Mouse (Mus musculus): Measurements from ENCODE around the gene Lancl2. TPM values are rescaled to one million over a fixed set of nuclear protein-coding genes. Genes with fewer than 3 reads are reported as not detected.

Gene Lancl2
- polyA plus RNA-seq, 1 experiment = 3.5 TPM

DNA sequence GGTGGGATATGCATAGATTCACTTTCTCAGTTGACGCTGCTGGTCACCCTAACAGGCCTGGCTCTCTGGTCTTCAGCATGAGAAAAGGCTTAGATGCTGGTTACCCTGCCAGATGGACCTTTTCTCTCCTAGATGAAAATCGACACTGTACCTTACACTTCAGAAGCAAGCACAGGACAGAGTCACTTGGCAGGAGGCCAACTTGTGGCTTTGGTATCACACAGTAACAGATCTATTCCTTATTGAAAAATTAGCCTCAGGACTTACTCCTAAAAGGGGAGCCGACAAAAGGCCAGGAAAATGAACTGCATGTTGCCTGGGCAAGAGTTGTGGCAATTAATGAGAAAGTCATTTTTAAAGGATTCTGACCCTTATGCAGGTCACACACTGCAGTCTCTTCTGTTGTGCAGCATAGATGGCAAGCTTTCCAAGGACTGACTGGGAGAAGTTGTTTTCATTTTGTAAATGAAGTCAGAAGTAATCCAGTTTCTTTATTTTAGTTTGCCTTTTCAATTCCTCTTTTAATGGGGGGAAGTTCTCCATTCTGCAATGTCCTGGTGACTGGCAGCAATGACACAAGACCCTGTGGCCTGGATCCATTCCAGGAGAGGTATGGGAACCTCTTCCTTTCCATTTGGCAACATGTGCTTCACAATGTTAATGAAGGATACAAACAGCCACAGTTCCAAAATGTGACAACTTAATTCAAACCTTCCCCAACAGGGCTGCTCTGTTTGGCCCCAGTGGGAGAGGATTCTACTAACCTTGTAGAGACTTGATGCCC is 62.9 kb downstream of the Lancl2 start:
- Histone ChIP-seq H3K9me3 (ENCODE audit: control insufficient read depth, low read length) (no peaks in the 10 kb centered on the region), H3K4me3 (replicated peaks) (peak overlapping the region; percentile 40), H3K27me3 (ENCODE audit: control insufficient read depth) (no peaks in the 10 kb centered on the region), H3K4me1 (ENCODE audit: control insufficient read depth) (peaks cover 100% of the 10 kb centered on the region), H3K36me3 (ENCODE audit: control insufficient read depth) (peaks cover 92% of the 10 kb centered on the region)
- TF ChIP-seq GATA1 (IDR thresholded peaks at IDR 0.05; ENCODE audit: low read length) = no peak
- no peak for TF ChIP-seq TAL1 (IDR thresholded peaks at IDR 0.05; ENCODE audit: low read length)

DNA sequence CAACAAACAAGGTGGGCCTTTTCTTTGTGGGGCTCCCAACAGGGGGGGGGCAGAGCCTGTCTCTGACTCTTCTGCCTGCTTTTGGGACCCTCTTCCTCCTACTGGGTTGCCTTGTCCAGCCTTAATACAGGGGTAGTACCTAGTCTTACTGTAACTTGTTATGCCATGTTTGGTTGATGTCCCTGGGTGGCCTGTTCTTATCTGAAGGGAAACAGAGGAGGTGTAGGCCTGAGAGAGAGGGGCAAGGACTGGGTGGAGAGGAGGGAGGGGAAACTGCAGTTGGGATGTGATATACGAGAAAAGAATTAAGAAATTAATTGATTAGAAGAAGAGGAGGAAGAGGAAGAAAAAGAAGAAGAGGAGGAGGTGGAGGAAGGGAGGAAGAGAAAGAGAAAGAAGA is 63.9 kb downstream of the Lancl2 start:
- Histone ChIP-seq H3K36me3 (ENCODE audit: control insufficient read depth) (peaks cover 92% of the 10 kb centered on the region), H3K4me1 (ENCODE audit: control insufficient read depth) (peaks cover 94% of the 10 kb centered on the region), H3K4me3 (replicated peaks) (peak overlapping the region; percentile 40), H3K27me3 (ENCODE audit: control insufficient read depth) (no peaks in the 10 kb centered on the region), H3K9me3 (ENCODE audit: control insufficient read depth, low read length) (no peaks in the 10 kb centered on the region)
- TF ChIP-seq GATA1 (IDR thresholded peaks at IDR 0.05; ENCODE audit: low read length) (peak; percentile 54; the same call in 1 of the 2 replicates), TAL1 (IDR thresholded peaks at IDR 0.05; ENCODE audit: low read length) (peak; percentile 54; the same call in 1 of the 3 replicates)

DNA sequence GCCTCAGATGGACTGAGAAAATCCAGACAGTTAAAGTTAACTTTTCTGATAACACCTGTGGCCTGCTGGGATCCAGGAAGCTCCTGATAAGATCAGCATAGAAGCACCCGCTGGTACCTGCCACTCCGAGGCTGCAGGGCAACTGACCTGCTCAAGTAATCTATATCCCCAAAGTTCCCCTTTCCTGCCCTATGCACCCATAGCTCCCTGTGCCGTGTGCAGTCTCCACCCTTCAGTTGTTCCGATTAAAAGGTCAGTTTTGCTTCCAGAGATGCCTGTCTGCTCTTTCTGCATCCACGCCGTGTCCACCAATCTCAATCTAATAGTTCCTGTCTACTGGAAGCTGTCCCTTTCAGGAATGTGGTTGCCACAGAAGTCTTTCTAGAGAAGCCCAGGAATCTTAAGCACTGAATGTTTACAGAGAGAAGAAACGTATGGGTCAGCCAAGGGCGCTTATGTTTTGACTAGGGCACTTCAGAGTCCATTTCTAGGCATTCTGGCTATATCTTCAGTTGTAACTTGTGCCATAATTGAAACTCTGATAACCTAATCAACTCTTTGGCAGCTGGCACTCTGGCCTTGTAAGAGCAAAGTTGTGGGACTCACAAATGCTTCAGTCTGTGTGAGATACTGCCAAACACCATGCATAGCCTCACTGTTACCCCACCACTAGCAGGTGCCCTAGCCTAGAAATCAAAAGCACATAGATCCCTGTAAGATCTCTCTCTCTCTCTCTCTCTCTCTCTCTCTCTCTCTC is 65.0 kb downstream of the Lancl2 start:
- H3K27me3 ChIP-seq (ENCODE audit: control insufficient read depth) = no peaks in the 10 kb centered on the region
- peaks cover 92% of the 10 kb centered on the region for H3K36me3 ChIP-seq (ENCODE audit: control insufficient read depth)
- no peaks in the 10 kb centered on the region for H3K9me3 ChIP-seq (ENCODE audit: control insufficient read depth, low read length)
- TF ChIP-seq TAL1 (IDR thresholded peaks at IDR 0.05; ENCODE audit: low read length) (peak; percentile 76), GATA1 (IDR thresholded peaks at IDR 0.05; ENCODE audit: low read length) (no peak)
- peaks cover 86% of the 10 kb centered on the region for H3K4me1 ChIP-seq (ENCODE audit: control insufficient read depth)
- peak overlapping the region; percentile 40 for H3K4me3 ChIP-seq (replicated peaks)

DNA sequence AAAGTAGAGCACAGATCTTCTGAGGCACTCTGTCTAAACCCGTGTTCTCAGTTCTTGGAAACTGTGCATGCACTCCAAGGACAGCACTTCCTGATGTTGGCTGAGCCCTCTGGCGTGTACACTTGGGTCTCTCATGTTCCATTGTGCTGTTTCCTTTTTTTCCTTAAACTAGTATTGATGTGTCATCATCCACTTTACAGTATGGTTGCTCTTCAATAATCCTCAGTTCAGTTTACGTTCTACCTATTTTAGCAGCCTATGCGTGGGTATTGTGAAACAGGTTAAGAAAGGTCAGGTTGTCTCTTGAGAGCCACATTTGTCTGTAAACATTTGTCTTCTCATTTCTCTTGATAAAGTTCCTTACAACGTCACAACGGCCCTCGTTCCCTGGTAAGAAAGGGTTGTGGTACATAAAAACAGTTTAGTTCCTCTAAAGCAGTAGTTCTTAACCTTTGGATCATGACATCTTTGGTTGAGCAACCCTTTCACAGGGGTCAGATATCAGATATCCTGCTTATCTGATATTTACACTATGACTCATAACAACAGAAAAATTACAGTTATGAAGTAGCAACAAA is 66.7 kb downstream of the Lancl2 start:
- no peaks in the 10 kb centered on the region for H3K9me3 ChIP-seq (ENCODE audit: control insufficient read depth, low read length)
- TF ChIP-seq TAL1 (IDR thresholded peaks at IDR 0.05; ENCODE audit: low read length) (no peak), GATA1 (IDR thresholded peaks at IDR 0.05; ENCODE audit: low read length) (no peak)
- no peaks in the 10 kb centered on the region for H3K27me3 ChIP-seq (ENCODE audit: control insufficient read depth)
- H3K4me3 ChIP-seq (replicated peaks) = no peak overlapping the region
- peaks cover 92% of the 10 kb centered on the region for H3K36me3 ChIP-seq (ENCODE audit: control insufficient read depth)
- peaks cover 79% of the 10 kb centered on the region for H3K4me1 ChIP-seq (ENCODE audit: control insufficient read depth)

DNA sequence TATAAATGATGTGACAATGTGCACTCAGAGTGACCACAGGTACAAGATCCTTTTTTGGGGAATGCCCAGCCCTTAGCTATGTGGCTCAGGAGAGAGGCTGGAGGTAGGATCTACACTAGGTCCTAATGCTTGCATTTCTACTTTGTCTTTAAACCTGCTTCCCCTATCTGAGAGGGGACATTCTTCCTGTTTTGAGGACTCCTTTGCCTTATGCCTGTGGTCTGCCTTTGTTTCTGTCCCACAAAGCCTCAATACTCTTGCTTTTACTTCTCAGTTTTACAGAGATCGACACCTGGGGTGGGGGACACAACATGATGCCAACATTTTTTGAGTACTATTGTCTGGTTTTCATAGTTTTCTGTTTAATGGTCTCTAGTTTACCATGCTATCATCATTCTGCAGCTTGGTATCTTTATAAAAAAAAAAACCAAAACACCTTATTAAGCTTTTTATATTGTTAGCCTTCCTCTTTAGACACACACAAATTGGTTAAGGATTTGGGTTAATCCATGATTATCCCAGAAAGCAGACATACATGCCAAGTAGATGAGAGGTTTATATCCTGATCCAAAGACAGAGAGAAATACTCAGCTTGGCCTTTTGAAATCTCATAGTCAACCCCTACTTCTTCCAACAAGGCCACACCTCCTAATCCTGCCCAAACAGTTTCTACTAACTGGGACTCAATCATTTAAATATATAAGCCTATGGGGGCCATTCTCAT is 68.3 kb downstream of the Lancl2 start:
- Histone ChIP-seq H3K4me1 (ENCODE audit: control insufficient read depth) (peaks cover 65% of the 10 kb centered on the region), H3K36me3 (ENCODE audit: control insufficient read depth) (peaks cover 92% of the 10 kb centered on the region), H3K9me3 (ENCODE audit: control insufficient read depth, low read length) (no peaks in the 10 kb centered on the region), H3K27me3 (ENCODE audit: control insufficient read depth) (no peaks in the 10 kb centered on the region), H3K4me3 (replicated peaks) (no peak overlapping the region)
- TF ChIP-seq TAL1 (IDR thresholded peaks at IDR 0.05; ENCODE audit: low read length) (no peak), GATA1 (IDR thresholded peaks at IDR 0.05; ENCODE audit: low read length) (no peak)

DNA sequence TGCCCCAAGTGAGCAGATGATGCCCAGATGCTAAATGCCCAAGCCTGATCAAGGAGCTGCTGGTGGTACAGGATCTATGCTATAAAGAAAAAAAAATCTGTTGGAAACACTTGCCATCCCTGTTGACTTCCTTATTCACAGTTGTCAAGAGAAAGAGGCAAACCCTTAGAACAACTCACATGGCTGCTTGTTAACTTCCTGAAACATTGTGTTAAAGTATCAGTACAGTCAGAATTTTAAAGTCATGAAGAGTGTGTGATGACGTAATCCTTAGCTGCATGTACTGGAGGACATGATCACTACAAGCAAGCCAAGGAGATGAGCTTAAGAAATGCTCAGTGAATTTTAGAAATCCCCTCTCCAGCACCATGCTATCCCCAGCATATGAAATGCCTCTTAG is 71.5 kb downstream of the Lancl2 start:
- Histone ChIP-seq H3K27me3 (ENCODE audit: control insufficient read depth) (no peaks in the 10 kb centered on the region), H3K36me3 (ENCODE audit: control insufficient read depth) (peaks cover 97% of the 10 kb centered on the region), H3K4me1 (ENCODE audit: control insufficient read depth) (peaks cover 38% of the 10 kb centered on the region), H3K4me3 (replicated peaks) (no peak overlapping the region), H3K9me3 (ENCODE audit: control insufficient read depth, low read length) (no peaks in the 10 kb centered on the region)
- TF ChIP-seq GATA1 (IDR thresholded peaks at IDR 0.05; ENCODE audit: low read length) = no peak
- no peak for TF ChIP-seq TAL1 (IDR thresholded peaks at IDR 0.05; ENCODE audit: low read length)

DNA sequence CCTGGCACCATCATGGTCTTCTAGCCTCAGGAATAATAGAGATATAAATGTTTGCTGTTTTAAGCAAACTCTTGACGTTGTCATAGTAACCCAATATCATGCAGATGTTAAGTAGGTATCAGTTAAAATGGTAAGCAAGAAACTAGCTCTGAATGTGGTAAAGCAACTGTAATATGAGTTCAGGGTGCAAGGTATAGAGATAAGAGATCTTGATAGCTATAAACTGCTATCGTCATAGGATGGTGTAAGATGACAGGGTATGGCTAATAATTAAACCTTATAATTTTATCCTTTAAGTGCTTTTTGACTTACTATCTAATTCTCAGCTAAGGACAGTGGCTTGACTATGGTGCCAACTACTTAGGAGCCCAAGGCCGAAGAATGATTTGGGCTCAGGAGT is 78.0 kb downstream of the Lancl2 start:
- H3K9me3 ChIP-seq (ENCODE audit: control insufficient read depth, low read length) = no peaks in the 10 kb centered on the region
- peaks cover 19% of the 10 kb centered on the region for H3K4me1 ChIP-seq (ENCODE audit: control insufficient read depth)
- TF ChIP-seq GATA1 (IDR thresholded peaks at IDR 0.05; ENCODE audit: low read length) (no peak), TAL1 (IDR thresholded peaks at IDR 0.05; ENCODE audit: low read length) (no peak)
- peaks cover 95% of the 10 kb centered on the region for H3K36me3 ChIP-seq (ENCODE audit: control insufficient read depth)
- H3K4me3 ChIP-seq (replicated peaks) = no peak overlapping the region
- no peaks in the 10 kb centered on the region for H3K27me3 ChIP-seq (ENCODE audit: control insufficient read depth)

DNA sequence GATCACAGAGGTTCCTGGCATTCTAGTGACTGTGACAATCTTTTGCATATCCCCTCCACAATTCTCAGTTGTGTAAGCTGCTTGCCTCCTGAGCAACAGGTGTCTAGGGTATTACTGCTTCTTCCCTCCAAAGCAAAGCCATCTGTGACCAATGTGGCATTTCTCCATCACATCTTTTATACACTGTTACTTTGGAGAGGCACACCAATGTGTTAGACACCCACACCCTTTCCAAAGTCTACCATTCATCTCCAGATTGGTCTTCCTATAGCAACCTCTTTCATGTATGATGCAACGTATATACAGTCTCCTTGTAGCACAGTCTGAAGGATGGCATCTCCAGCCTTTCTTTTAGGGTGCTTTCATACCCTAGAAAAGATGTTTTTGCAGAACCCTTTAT is 80.3 kb downstream of the Lancl2 start:
- Histone ChIP-seq H3K4me1 (ENCODE audit: control insufficient read depth) (peaks cover 21% of the 10 kb centered on the region), H3K36me3 (ENCODE audit: control insufficient read depth) (peaks cover 98% of the 10 kb centered on the region), H3K27me3 (ENCODE audit: control insufficient read depth) (no peaks in the 10 kb centered on the region), H3K9me3 (ENCODE audit: control insufficient read depth, low read length) (no peaks in the 10 kb centered on the region), H3K4me3 (replicated peaks) (no peak overlapping the region)
- TF ChIP-seq GATA1 (IDR thresholded peaks at IDR 0.05; ENCODE audit: low read length) (no peak), TAL1 (IDR thresholded peaks at IDR 0.05; ENCODE audit: low read length) (no peak)
